Mouse (Mus musculus) heart, embryonic 12.5 days (tissue): ENCODE measurements around the gene Adar. TPM values are rescaled to one million over a fixed set of nuclear protein-coding genes. Genes with fewer than 3 reads are reported as not detected.

Experiments used
- ATAC-seq: fragments of 200-750 bp; cut with Nextera tagmentation; 2 replicates; pipeline ENCODE4 v1.8.0; 2017; ENCODE audit warnings: moderate TSS enrichment, moderate library complexity; ENCODE audit not compliant: insufficient number of reproducible peaks, low FRiP score
- H3K27ac ChIP-seq: fragments of 300-500 bp; sonication (generic); 2 replicates; pipeline ENCODE4 v1.5.1; 2016; ENCODE audit warnings: mild to moderate bottlenecking, moderate library complexity; ENCODE audit not compliant: poor library complexity, severe bottlenecking
- H3K27me3 ChIP-seq: fragments of 300-500 bp; sonication (generic); replicated peaks from 2 replicates; pipeline ENCODE4 v1.6.1; 2016; ENCODE audit warnings: mild to moderate bottlenecking, moderate library complexity
- H3K36me3 ChIP-seq: fragments of 300-500 bp; sonication (generic); 2 replicates; pipeline ENCODE4 v1.6.1; 2016; ENCODE audit warnings: mild to moderate bottlenecking, moderate library complexity
- H3K4me1 ChIP-seq: fragments of 300-500 bp; sonication (generic); replicated peaks from 2 replicates; pipeline ENCODE4 v1.6.1; 2016; ENCODE audit warnings: mild to moderate bottlenecking
- H3K4me2 ChIP-seq: fragments of 300-500 bp; sonication (generic); 2 replicates; pipeline ENCODE4 v1.6.1; 2016; ENCODE audit warnings: mild to moderate bottlenecking, moderate library complexity
- H3K4me3 ChIP-seq: fragments of 300-500 bp; sonication (generic); 2 replicates; pipeline ENCODE4 v1.5.1; 2016; ENCODE audit warnings: mild to moderate bottlenecking
- H3K9ac ChIP-seq: fragments of 300-500 bp; sonication (generic); 2 replicates; pipeline ENCODE4 v1.6.1; 2016; ENCODE audit warnings: mild to moderate bottlenecking, moderate library complexity
- H3K9me3 ChIP-seq: fragments of 300-500 bp; sonication (generic); replicated peaks from 2 replicates; pipeline ENCODE4 v1.6.1; 2016; ENCODE audit warnings: mild to moderate bottlenecking, moderate library complexity
- WGBS: fragments of 180-500 bp; shearing (Covaris S2); methylation state at CpG from one replicate; pipeline ENCODE4 v1.1.7; 2016; 5-methylcytosine and 5-hydroxymethylcytosine counted together
- polyA plus RNA-seq: library from polyadenylated mRNA; unstranded; fragments of >200 nt; fragmentation: Nextera tagmentation; extraction: Ambion mirVana; gene quantifications from 2 replicates; pipeline ENCODE4 v1.2.1, GENCODE M21; 2016

The Adar gene
- polyA plus RNA-seq, 1 experiment from 2014 or later = 11.6 TPM

DNA sequence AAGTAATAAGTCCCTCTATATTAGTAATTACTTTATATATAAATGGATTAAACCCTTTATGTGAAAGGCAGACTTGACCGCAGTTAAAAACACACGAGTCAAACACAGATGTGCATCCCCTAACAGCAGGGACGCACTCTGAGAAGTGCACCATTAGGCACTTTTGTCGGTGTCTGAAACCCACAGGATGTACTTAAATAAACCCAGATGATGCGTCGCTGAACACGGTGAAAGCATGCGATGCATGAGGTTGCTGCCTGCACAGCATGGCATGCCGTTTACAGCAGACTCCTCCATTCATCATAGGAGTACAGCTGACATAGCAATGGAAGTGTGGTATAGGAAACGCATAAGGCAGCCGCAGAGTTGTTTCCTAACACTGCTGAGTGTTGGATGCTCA is 14.4 kb upstream of the Adar start:
- Histone ChIP-seq H3K9ac (no peak overlapping the region), H3K4me1 (no peaks in the 10 kb centered on the region), H3K27me3 (peaks cover 6% of the 10 kb centered on the region; the same call in 1 of the 2 replicates), H3K4me2 (no peak overlapping the region), H3K27ac (no peak overlapping the region), H3K4me3 (no peak overlapping the region), H3K36me3 (no peaks in the 10 kb centered on the region), H3K9me3 (no peaks in the 10 kb centered on the region)
- ATAC-seq = no peak
- 82% methylated on average over 11 of the region's 11 CpGs for WGBS

- no peak overlapping the region for H3K9ac ChIP-seq
- no peaks in the 10 kb centered on the region for H3K36me3 ChIP-seq
- H3K4me2 ChIP-seq = no peak overlapping the region
- ATAC-seq = no peak
- no peaks in the 10 kb centered on the region for H3K4me1 ChIP-seq
- no peaks in the 10 kb centered on the region for H3K9me3 ChIP-seq
- 36% methylated on average over 3 of the region's 3 CpGs for WGBS
- peaks cover 6% of the 10 kb centered on the region; the same call in 1 of the 2 replicates for H3K27me3 ChIP-seq
- H3K4me3 ChIP-seq = no peak overlapping the region
- no peak overlapping the region for H3K27ac ChIP-seq
These were observed 11.2 kb upstream of the Adar start for GRCm38 (mm10) chr3:89703596-89703995.

DNA sequence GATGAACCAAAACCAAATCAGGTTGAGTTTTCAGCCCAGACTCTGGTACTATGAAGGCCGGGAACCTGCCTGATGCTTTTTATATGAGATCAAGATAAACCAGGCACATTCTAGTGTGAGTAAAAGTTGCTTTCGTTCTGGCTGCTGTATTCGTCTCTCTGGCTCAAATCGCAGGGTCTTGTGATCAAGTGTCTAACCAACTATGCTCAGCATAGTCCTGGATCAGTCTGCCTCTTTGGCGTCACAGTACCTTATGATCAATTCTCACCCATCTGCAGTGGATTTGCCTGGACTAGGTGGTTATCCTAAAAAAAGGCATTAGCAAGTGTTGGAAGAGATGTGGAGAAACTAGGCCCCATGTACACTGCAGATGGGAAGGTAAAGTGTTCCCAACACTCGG is 10.8 kb upstream of the Adar start:
- no peak overlapping the region for H3K4me3 ChIP-seq
- H3K9me3 ChIP-seq = no peaks in the 10 kb centered on the region
- no peaks in the 10 kb centered on the region for H3K4me1 ChIP-seq
- H3K27me3 ChIP-seq = peaks cover 6% of the 10 kb centered on the region; the same call in 1 of the 2 replicates
- H3K4me2 ChIP-seq = no peak overlapping the region
- WGBS = 68% methylated on average over 6 of the region's 6 CpGs
- no peak overlapping the region for H3K9ac ChIP-seq
- no peaks in the 10 kb centered on the region for H3K36me3 ChIP-seq
- no peak for ATAC-seq
- no peak overlapping the region for H3K27ac ChIP-seq

DNA sequence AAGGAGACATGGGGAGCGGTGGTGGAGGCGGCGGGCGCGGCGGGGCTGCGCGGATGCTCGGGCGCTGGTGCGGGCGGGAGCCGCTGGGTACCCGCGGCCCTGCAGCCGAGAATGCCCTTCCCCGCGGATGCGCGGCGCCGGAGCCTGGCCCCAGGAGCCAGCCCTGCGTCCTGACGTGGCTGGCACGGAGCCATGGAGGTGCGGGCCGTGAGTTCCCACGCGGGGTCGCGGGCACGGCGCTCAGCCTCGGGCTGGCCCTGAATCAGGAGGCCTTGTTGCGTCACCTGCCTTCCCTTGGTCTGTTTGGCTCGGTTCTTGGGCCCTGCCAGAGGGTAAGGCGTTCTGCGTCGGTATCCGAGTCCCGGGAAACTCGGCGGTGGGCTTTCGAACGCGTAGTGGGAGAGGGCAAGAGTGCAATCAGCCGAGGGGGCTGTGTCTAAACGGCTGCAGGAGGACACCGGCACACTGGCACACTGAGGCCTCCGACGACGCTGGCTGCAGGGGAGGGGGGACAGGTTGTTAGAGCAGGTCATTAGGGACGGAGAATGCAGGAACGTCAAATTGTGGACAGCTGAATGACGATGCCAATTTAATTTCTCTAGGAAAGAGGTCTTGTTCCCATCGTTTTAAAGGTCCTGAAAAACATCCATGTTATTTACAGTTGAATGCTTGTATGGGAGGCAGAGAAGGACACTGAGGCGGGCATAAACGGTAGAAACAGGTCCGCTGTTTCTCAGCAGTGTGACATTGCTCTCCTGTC is 565 bp downstream of the Adar start:
- H3K27ac ChIP-seq = peak overlapping the region; percentile 83
- peak overlapping the region; percentile 88 for H3K4me3 ChIP-seq
- no peaks in the 10 kb centered on the region for H3K9me3 ChIP-seq
- no peaks in the 10 kb centered on the region for H3K36me3 ChIP-seq
- peaks cover 21% of the 10 kb centered on the region for H3K4me1 ChIP-seq
- peak overlapping the region; percentile 96 for H3K4me2 ChIP-seq
- peak overlapping the region; percentile 93 for H3K9ac ChIP-seq
- 1% methylated on average over 59 of the region's 59 CpGs for WGBS
- H3K27me3 ChIP-seq = peaks cover 7% of the 10 kb centered on the region; the same call in 1 of the 2 replicates
- ATAC-seq = peak; percentile 57; the same call in 1 of the 2 replicates

- H3K27me3 ChIP-seq = peaks cover 7% of the 10 kb centered on the region; the same call in 1 of the 2 replicates
- H3K27ac ChIP-seq = peak overlapping the region; percentile 83
- H3K9ac ChIP-seq = peak overlapping the region; percentile 93; the same call in 1 of the 2 replicates
- H3K4me1 ChIP-seq = peaks cover 22% of the 10 kb centered on the region
- ATAC-seq = peak; percentile 36; the same call in 1 of the 2 replicates
- peak overlapping the region; percentile 88 for H3K4me3 ChIP-seq
- peak overlapping the region; percentile 96 for H3K4me2 ChIP-seq
- H3K9me3 ChIP-seq = no peaks in the 10 kb centered on the region
- H3K36me3 ChIP-seq = no peaks in the 10 kb centered on the region
- WGBS = 34% methylated on average over 6 of the region's 6 CpGs
These were observed 1.1 kb downstream of the Adar start for GRCm38 (mm10) chr3:89715967-89716256.

- H3K4me1 ChIP-seq = peaks cover 23% of the 10 kb centered on the region
- H3K9ac ChIP-seq = no peak overlapping the region
- no peaks in the 10 kb centered on the region for H3K27me3 ChIP-seq
- H3K27ac ChIP-seq = no peak overlapping the region
- no peak overlapping the region for H3K4me3 ChIP-seq
- ATAC-seq = no peak
- H3K36me3 ChIP-seq = no peaks in the 10 kb centered on the region
- H3K9me3 ChIP-seq = no peaks in the 10 kb centered on the region
- no peak overlapping the region for H3K4me2 ChIP-seq
These were observed 7.2 kb downstream of the Adar start for GRCm38 (mm10) chr3:89722032-89722431.

- H3K27me3 ChIP-seq = no peaks in the 10 kb centered on the region
- no peak for ATAC-seq
- H3K4me2 ChIP-seq = no peak overlapping the region
- H3K4me1 ChIP-seq = peaks cover 15% of the 10 kb centered on the region; the same call in 1 of the 2 replicates
- 68% methylated on average over 7 of the region's 7 CpGs for WGBS
- H3K4me3 ChIP-seq = no peak overlapping the region
- H3K9me3 ChIP-seq = no peaks in the 10 kb centered on the region
- no peak overlapping the region for H3K27ac ChIP-seq
- H3K36me3 ChIP-seq = no peaks in the 10 kb centered on the region
- H3K9ac ChIP-seq = no peak overlapping the region
These were observed 8.7 kb downstream of the Adar start for GRCm38 (mm10) chr3:89723400-89724084.

- no peak for ATAC-seq
- Histone ChIP-seq H3K4me1 (peaks cover 26% of the 10 kb centered on the region), H3K27ac (no peak overlapping the region), H3K36me3 (no peaks in the 10 kb centered on the region), H3K4me2 (no peak overlapping the region), H3K9me3 (no peaks in the 10 kb centered on the region), H3K4me3 (no peak overlapping the region), H3K9ac (no peak overlapping the region), H3K27me3 (no peaks in the 10 kb centered on the region)
- WGBS = 11% methylated on average over 4 of the region's 4 CpGs
These were observed 12.2 kb downstream of the Adar start for GRCm38 (mm10) chr3:89727028-89727427.

DNA sequence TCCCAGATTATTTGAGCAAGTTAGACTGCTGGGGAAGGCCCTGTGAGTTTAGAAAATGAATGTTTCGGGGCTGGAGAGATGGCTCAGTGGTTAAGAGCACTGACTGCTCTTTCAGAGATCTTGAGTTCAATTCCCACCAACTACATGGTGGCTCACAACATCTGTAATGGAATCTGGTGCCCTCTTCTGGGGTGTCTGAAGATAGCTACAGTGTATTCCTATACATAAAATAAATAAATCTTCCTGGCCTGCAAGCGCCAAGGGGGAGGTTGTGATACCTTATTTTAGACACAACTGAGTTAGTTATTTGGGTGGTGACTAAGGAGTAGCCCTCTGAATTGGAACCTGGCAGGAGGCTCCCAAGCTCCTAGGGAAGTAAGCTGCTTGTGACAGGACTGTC is 14.0 kb downstream of the Adar start:
- no peaks in the 10 kb centered on the region for H3K36me3 ChIP-seq

DNA sequence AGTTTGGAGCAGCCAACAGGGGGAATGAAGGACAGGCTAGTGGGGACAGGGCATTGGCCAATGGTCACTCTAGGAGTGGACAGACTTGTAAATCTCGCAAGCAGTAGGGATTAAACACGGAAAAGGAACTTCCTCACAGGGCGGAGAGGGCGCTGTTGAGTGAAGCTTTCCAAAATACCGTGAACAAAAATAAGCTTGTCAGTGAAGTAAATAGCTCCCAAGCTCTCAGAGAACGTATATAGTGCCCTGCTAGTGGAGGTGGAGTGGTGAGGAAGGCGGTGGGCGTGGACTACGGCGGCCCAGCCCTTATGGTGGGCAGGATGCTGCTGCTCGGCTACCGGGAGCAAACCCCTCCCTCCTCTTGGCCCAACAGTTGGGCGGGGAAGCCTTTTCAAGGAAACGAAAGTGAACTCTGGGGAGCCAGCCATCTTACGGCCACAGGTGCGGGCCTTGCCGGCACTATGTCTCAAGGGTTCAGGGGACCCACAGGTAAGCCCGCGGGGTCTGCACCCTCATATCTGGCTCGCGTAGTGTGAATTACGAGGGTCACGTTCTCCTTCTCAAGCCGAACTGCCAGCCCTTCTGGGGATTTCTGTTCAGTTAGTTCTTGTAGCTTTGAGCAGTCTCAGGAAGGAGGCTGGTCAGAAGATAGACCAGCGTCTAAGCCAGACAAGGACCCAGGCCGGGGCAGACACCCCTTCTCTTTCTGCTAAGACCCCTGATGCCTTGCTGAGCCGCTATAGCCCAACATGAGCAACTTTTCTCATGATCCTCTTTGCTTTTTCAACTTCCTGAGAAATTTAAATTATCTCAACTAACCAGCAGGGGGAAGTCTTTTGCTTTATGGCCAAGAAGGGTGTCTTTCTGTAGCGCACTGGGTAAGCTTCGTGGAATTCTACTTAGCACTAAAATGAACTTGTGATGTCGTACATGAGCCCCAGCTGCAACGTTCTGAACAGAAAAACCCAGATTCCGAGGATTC is 15.8 kb downstream of the Adar start:
- H3K27ac ChIP-seq = peak overlapping the region; percentile 61
- H3K9me3 ChIP-seq = no peaks in the 10 kb centered on the region
- H3K27me3 ChIP-seq = no peaks in the 10 kb centered on the region
- H3K36me3 ChIP-seq = peaks cover 8% of the 10 kb centered on the region
- peak overlapping the region; percentile 72 for H3K4me3 ChIP-seq
- 2% methylated on average over 32 of the region's 32 CpGs for WGBS
- H3K4me2 ChIP-seq = peak overlapping the region; percentile 89
- ATAC-seq = peak; percentile 93
- H3K9ac ChIP-seq = peak overlapping the region; percentile 75
- peaks cover 17% of the 10 kb centered on the region for H3K4me1 ChIP-seq

More for the DNA sequence above, 14.0 kb downstream of the Adar start:
- H3K4me3 ChIP-seq = no peak overlapping the region
- no peak overlapping the region for H3K9ac ChIP-seq
- H3K9me3 ChIP-seq = no peaks in the 10 kb centered on the region
- no peak for ATAC-seq
- no peaks in the 10 kb centered on the region for H3K27me3 ChIP-seq
- 80% methylated on average over 2 of the region's 2 CpGs for WGBS
- H3K27ac ChIP-seq = no peak overlapping the region
- H3K4me1 ChIP-seq = peaks cover 20% of the 10 kb centered on the region
- H3K4me2 ChIP-seq = no peak overlapping the region

DNA sequence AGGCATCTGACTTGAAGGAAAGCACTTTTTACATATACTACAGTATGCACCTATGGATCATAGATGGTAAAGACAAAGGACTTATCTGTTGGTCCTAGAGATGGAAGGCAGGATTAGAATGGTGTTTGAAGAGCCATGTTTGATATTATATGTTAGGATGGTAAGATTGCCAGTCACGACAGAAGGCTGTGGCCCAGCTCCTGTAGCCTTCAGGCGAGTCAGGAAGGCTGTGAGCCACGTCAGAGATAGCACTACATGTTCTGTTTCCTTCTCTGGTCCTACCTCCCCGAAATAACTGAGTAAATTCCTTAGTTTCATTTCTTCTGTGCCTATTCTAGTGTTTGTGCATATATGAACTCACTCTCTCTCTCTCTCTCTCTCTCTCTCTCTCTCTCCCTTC is 17.3 kb downstream of the Adar start:
- Histone ChIP-seq H3K4me2 (no peak overlapping the region), H3K27me3 (no peaks in the 10 kb centered on the region), H3K9ac (no peak overlapping the region), H3K4me1 (peaks cover 14% of the 10 kb centered on the region), H3K36me3 (peaks cover 19% of the 10 kb centered on the region), H3K9me3 (no peaks in the 10 kb centered on the region), H3K27ac (no peak overlapping the region), H3K4me3 (no peak overlapping the region)
- no peak for ATAC-seq
- 73% methylated on average over 4 of the region's 4 CpGs for WGBS
